Mouse (Mus musculus) frontal cortex, adult 2 months (tissue): Measurements from ENCODE around the gene Furin. TPM values are rescaled to one million over a fixed set of nuclear protein-coding genes. Genes with fewer than 3 reads are reported as not detected.

Source experiments
- DNase-seq, 2 experiments: peaks; one replicate each; pipeline ENCODE4 v3.0.0; 2022; ENCODE audit warnings: low spot score in 1 of 2; ENCODE audit errors: extremely low spot score in 1 of 2
- polyA plus RNA-seq: library from polyadenylated mRNA; depleted of rRNA; stranded (reverse); fragments of >200 nt; gene quantifications from 2 replicates; pipeline ENCODE4 v1.2.3, GENCODE M21; 2012; rRNA removed

Furin gene
- polyA plus RNA-seq, 1 experiment: 26.3 TPM

GRCm38 (mm10) chr7:80346173-80346572, 59.1 kb downstream of the Furin start:
- no peak for DNase-seq

- no peak for DNase-seq
Observed at GRCm38 (mm10) chr7:80343270-80344018, 61.8 kb downstream of the Furin start.

- peak; percentile 91 to 99 for DNase-seq
Observed at GRCm38 (mm10) chr7:80342858-80343257, 62.4 kb downstream of the Furin start, which contains the start of gene Hddc3. Gene Hddc3 (plus strand): TSS chr7:80343104.

- DNase-seq: no peak
Observed at GRCm38 (mm10) chr7:80341793-80342192, 63.4 kb downstream of the Furin start.

GRCm38 (mm10) chr7:80340793-80341192, 64.4 kb downstream of the Furin start, which contains the start of gene Unc45a:
Gene Unc45a (minus strand): TSS chr7:80341005.
- DNase-seq: peak; percentile 49 to 74

- DNase-seq: peak; percentile 97 to 99
Observed at GRCm38 (mm10) chr7:80339793-80340628, 65.2 kb downstream of the Furin start.

- no peak for DNase-seq
Observed at GRCm38 (mm10) chr7:80339371-80339770, 65.9 kb downstream of the Furin start.

Other genes with a start within 250 kb of the Furin start
- 15.9 and 16.9 TPM in 2 replicates for gene Sema4b, start 218.6 kb downstream of the Furin start, polyA plus RNA-seq
- 31.0 and 32.0 TPM in 2 replicates for gene Cib1, start 172.6 kb downstream of the Furin start, polyA plus RNA-seq
- gene Gdpgp1, start 172.6 kb downstream of the Furin start, polyA plus RNA-seq: 2.8 and 3.2 TPM in 2 replicates
- gene Ttll13, start 159.1 kb downstream of the Furin start, polyA plus RNA-seq: 0.90 and 1.7 TPM in 2 replicates
- gene Ngrn, start 144.2 kb downstream of the Furin start, polyA plus RNA-seq: 62.9 and 64.6 TPM in 2 replicates
- gene Vps33b, start 135.8 kb downstream of the Furin start, polyA plus RNA-seq: 26.2 and 27.3 TPM in 2 replicates
- 1.9 and 2.3 TPM in 2 replicates for gene Prc1, start 111.0 kb downstream of the Furin start, polyA plus RNA-seq
- 21.1 and 23.6 TPM in 2 replicates for gene Rccd1, start 81.0 kb downstream of the Furin start, polyA plus RNA-seq
- gene Unc45a, start 64.4 kb downstream of the Furin start, polyA plus RNA-seq: 51.4 and 52.5 TPM in 2 replicates
- 46.8 and 61.2 TPM in 2 replicates for gene Hddc3, start 62.3 kb downstream of the Furin start, polyA plus RNA-seq
- 123 and 129 TPM in 2 replicates for gene Man2a2, start 34.1 kb downstream of the Furin start, polyA plus RNA-seq
- gene Fes, start 17.5 kb downstream of the Furin start, polyA plus RNA-seq: 5.4 and 6.1 TPM in 2 replicates
- 3.9 and 4.8 TPM in 2 replicates for gene Blm, start 129.7 kb upstream of the Furin start, polyA plus RNA-seq